Mouse (Mus musculus): ENCODE data around the gene Hyal2. TPM values are rescaled to one million over a fixed set of nuclear protein-coding genes. Genes with fewer than 3 reads are reported as not detected.

Hyal2 gene
- polyA plus RNA-seq, 1 experiment from 2014 or later: 60.1 TPM

- peak overlapping the region; percentile 44 for H3K4me3 ChIP-seq (ENCODE audit: low read length)
- peak overlapping the region; percentile 99 for H3K27ac ChIP-seq (ENCODE audit: low read depth, low read length)
- peak overlapping the region; percentile 87 for H3K4me2 ChIP-seq (ENCODE audit: low read length)
- WGBS: 58% methylated on average over 6 of the region's 6 CpGs
- no peak for ATAC-seq
- H3K9me3 ChIP-seq (ENCODE audit: control insufficient read depth, low read length): no peaks in the 10 kb centered on the region
- peaks cover 11% of the 10 kb centered on the region for H3K4me1 ChIP-seq (ENCODE audit: control insufficient read depth, insufficient read depth, low read depth, low read length)
- peak overlapping the region; percentile 77 for H3K9ac ChIP-seq (ENCODE audit: low read depth, low read length)
- H3K27me3 ChIP-seq (replicated peaks; ENCODE audit: control insufficient read depth, insufficient read depth, low read length): no peaks in the 10 kb centered on the region
- H3K36me3 ChIP-seq (ENCODE audit: control insufficient read depth, insufficient read depth, low read length): peaks cover 20% of the 10 kb centered on the region
Measured at GRCm38 (mm10) chr9:107611456-107612190, 43.9 kb downstream of the Hyal2 start.

GRCm38 (mm10) chr9:107612191-107612944 lies 44.6 kb downstream of the Hyal2 start:
- peak; percentile 94 for ATAC-seq
- no peaks in the 10 kb centered on the region for H3K9me3 ChIP-seq (ENCODE audit: control insufficient read depth, low read length)
- peaks cover 23% of the 10 kb centered on the region for H3K36me3 ChIP-seq (ENCODE audit: control insufficient read depth, insufficient read depth, low read length)
- H3K27me3 ChIP-seq (replicated peaks; ENCODE audit: control insufficient read depth, insufficient read depth, low read length): no peaks in the 10 kb centered on the region
- H3K4me2 ChIP-seq (ENCODE audit: low read length): peak overlapping the region; percentile 87
- H3K4me1 ChIP-seq (ENCODE audit: control insufficient read depth, insufficient read depth, low read depth, low read length): peaks cover 11% of the 10 kb centered on the region
- H3K4me3 ChIP-seq (ENCODE audit: low read length): peak overlapping the region; percentile 44
- WGBS: 3% methylated on average over 31 of the region's 48 CpGs
- H3K9ac ChIP-seq (ENCODE audit: low read depth, low read length): peak overlapping the region; percentile 77
- H3K27ac ChIP-seq (ENCODE audit: low read depth, low read length): peak overlapping the region; percentile 99

GRCm38 (mm10) chr9:107612945-107613569 lies 45.3 kb downstream of the Hyal2 start:
- peak overlapping the region; percentile 87 for H3K4me2 ChIP-seq (ENCODE audit: low read length)
- H3K9me3 ChIP-seq (ENCODE audit: control insufficient read depth, low read length): no peaks in the 10 kb centered on the region
- no peaks in the 10 kb centered on the region for H3K27me3 ChIP-seq (replicated peaks; ENCODE audit: control insufficient read depth, insufficient read depth, low read length)
- peak; percentile 21 for ATAC-seq
- H3K4me3 ChIP-seq (ENCODE audit: low read length): peak overlapping the region; percentile 44
- no peak overlapping the region; the same call in 1 of the 2 replicates for H3K9ac ChIP-seq (ENCODE audit: low read depth, low read length)
- peak overlapping the region; percentile 99 for H3K27ac ChIP-seq (ENCODE audit: low read depth, low read length)
- WGBS: 10% methylated on average over 12 of the region's 12 CpGs
- peaks cover 23% of the 10 kb centered on the region for H3K36me3 ChIP-seq (ENCODE audit: control insufficient read depth, insufficient read depth, low read length)
- H3K4me1 ChIP-seq (ENCODE audit: control insufficient read depth, insufficient read depth, low read depth, low read length): peaks cover 11% of the 10 kb centered on the region

- Histone ChIP-seq H3K27ac (ENCODE audit: low read depth, low read length) (peak overlapping the region; percentile 12; the same call in 1 of the 2 replicates), H3K9ac (ENCODE audit: low read depth, low read length) (no peak overlapping the region), H3K36me3 (ENCODE audit: control insufficient read depth, insufficient read depth, low read length) (peaks cover 30% of the 10 kb centered on the region), H3K4me2 (ENCODE audit: low read length) (no peak overlapping the region), H3K4me1 (ENCODE audit: control insufficient read depth, insufficient read depth, low read depth, low read length) (peaks cover 18% of the 10 kb centered on the region), H3K27me3 (replicated peaks; ENCODE audit: control insufficient read depth, insufficient read depth, low read length) (no peaks in the 10 kb centered on the region), H3K9me3 (ENCODE audit: control insufficient read depth, low read length) (no peaks in the 10 kb centered on the region), H3K4me3 (ENCODE audit: low read length) (no peak overlapping the region)
- ATAC-seq: no peak
- 51% methylated on average over 4 of the region's 4 CpGs for WGBS
Measured at GRCm38 (mm10) chr9:107615035-107615434, 47.3 kb downstream of the Hyal2 start.

GRCm38 (mm10) chr9:107617461-107617860 lies 49.7 kb downstream of the Hyal2 start:
- whole genome bisulfite sequencing: 81% methylated on average over 2 of the region's 2 CpGs
- ATAC-seq: no peak

GRCm38 (mm10) chr9:107618098-107618497 lies 50.4 kb downstream of the Hyal2 start:
- Histone ChIP-seq H3K9me3 (ENCODE audit: control insufficient read depth, low read length) (no peaks in the 10 kb centered on the region), H3K36me3 (ENCODE audit: control insufficient read depth, insufficient read depth, low read length) (peaks cover 33% of the 10 kb centered on the region), H3K27me3 (replicated peaks; ENCODE audit: control insufficient read depth, insufficient read depth, low read length) (no peaks in the 10 kb centered on the region), H3K4me1 (ENCODE audit: control insufficient read depth, insufficient read depth, low read depth, low read length) (peaks cover 7% of the 10 kb centered on the region), H3K4me3 (ENCODE audit: low read length) (no peak overlapping the region), H3K4me2 (ENCODE audit: low read length) (no peak overlapping the region), H3K27ac (ENCODE audit: low read depth, low read length) (peak overlapping the region; percentile 65), H3K9ac (ENCODE audit: low read depth, low read length) (no peak overlapping the region)
- ATAC-seq: no peak
- 88% methylated on average over 6 of the region's 6 CpGs for WGBS

More at GRCm38 (mm10) chr9:107617461-107617860, 49.7 kb downstream of the Hyal2 start:
- H3K27ac ChIP-seq (ENCODE audit: low read depth, low read length): no peak overlapping the region
- no peaks in the 10 kb centered on the region for H3K9me3 ChIP-seq (ENCODE audit: control insufficient read depth, low read length)
- H3K9ac ChIP-seq (ENCODE audit: low read depth, low read length): no peak overlapping the region
- peaks cover 33% of the 10 kb centered on the region for H3K36me3 ChIP-seq (ENCODE audit: control insufficient read depth, insufficient read depth, low read length)
- peaks cover 7% of the 10 kb centered on the region for H3K4me1 ChIP-seq (ENCODE audit: control insufficient read depth, insufficient read depth, low read depth, low read length)
- no peaks in the 10 kb centered on the region for H3K27me3 ChIP-seq (replicated peaks; ENCODE audit: control insufficient read depth, insufficient read depth, low read length)
- no peak overlapping the region for H3K4me2 ChIP-seq (ENCODE audit: low read length)
- H3K4me3 ChIP-seq (ENCODE audit: low read length): no peak overlapping the region

- peak overlapping the region; percentile 11; the same call in 1 of the 2 replicates for H3K9ac ChIP-seq (ENCODE audit: low read depth, low read length)
- H3K27me3 ChIP-seq (replicated peaks; ENCODE audit: control insufficient read depth, insufficient read depth, low read length): no peaks in the 10 kb centered on the region
- 43% methylated on average over 13 of the region's 13 CpGs for WGBS
- H3K9me3 ChIP-seq (ENCODE audit: control insufficient read depth, low read length): no peaks in the 10 kb centered on the region
- peak overlapping the region; percentile 65 for H3K27ac ChIP-seq (ENCODE audit: low read depth, low read length)
- H3K36me3 ChIP-seq (ENCODE audit: control insufficient read depth, insufficient read depth, low read length): peaks cover 32% of the 10 kb centered on the region
- peaks cover 7% of the 10 kb centered on the region for H3K4me1 ChIP-seq (ENCODE audit: control insufficient read depth, insufficient read depth, low read depth, low read length)
- no peak overlapping the region for H3K4me2 ChIP-seq (ENCODE audit: low read length)
- 0 out of 2 replicates have a peak, but pooled peaks have one; percentile 18 for ATAC-seq
- H3K4me3 ChIP-seq (ENCODE audit: low read length): no peak overlapping the region
Measured at GRCm38 (mm10) chr9:107618778-107619545, 51.2 kb downstream of the Hyal2 start.

- Histone ChIP-seq H3K4me1 (ENCODE audit: control insufficient read depth, insufficient read depth, low read depth, low read length) (peaks cover 7% of the 10 kb centered on the region), H3K27ac (ENCODE audit: low read depth, low read length) (peak overlapping the region; percentile 60), H3K9ac (ENCODE audit: low read depth, low read length) (0 out of 2 replicates have a peak overlapping the region, but pooled peaks have one; percentile 6), H3K4me3 (ENCODE audit: low read length) (no peak overlapping the region), H3K4me2 (ENCODE audit: low read length) (no peak overlapping the region), H3K9me3 (ENCODE audit: control insufficient read depth, low read length) (no peaks in the 10 kb centered on the region), H3K27me3 (replicated peaks; ENCODE audit: control insufficient read depth, insufficient read depth, low read length) (no peaks in the 10 kb centered on the region), H3K36me3 (ENCODE audit: control insufficient read depth, insufficient read depth, low read length) (peaks cover 30% of the 10 kb centered on the region)
- no peak for ATAC-seq
- 67% methylated on average over 13 of the region's 13 CpGs for WGBS
Measured at GRCm38 (mm10) chr9:107619546-107619879, 51.8 kb downstream of the Hyal2 start.

Measured in hindbrain, embryonic 16.5 days (tissue).